Mouse (Mus musculus): ENCODE measurements around the gene Nr1h3. TPM values are rescaled to one million over a fixed set of nuclear protein-coding genes. Genes with fewer than 3 reads are reported as not detected.

Gene Nr1h3
- total RNA-seq (2021), result 1 to 10 TPM; 1.9 to 2.3 TPM
- long read RNA-seq, experiment 1, partial matches to known transcripts, result 0 of 5 reads
- long read RNA-seq, experiment 1, other reads (novel, unspliced or antisense), result 1 of 5 reads
- long read RNA-seq, experiment 2, partial matches to known transcripts, result 0 of 7 reads
- long read RNA-seq, experiment 2, other reads (novel, unspliced or antisense), result 4 of 7 reads

DNA sequence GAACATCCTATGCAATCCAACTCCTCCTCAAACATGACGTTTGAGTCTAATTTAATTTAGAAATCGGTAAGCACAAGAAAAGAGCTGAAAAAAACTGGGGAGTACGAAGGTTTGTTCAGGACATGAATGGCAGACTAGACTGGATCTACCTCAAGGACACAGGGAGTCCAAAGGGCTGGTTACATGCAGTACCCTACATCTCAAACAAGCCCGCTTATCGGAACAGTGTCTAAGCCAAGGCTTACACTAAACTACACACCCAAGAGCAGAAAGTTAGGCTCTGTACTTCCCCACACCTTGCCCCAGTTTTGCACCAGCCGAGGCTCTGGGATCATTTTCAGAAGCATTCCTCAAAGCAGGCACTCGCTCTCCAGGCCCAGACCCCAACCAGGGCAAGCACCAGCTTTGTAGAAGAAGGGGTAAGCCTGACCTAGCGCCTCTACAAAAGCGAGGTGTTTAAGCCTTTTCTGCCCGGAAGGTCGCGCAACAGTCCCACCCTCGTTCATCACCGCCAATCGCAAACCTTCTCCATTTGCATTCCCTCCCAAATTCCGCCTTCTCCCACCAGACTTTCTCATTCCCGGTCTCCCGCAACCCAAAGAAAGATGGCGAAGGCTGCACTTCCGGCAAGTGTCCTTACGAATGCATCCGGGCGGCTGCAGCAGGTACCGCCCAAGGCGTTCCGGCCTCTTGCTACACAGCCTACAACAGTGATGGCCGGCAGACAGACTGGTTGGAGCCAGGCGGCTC is at the start of gene Nr1h3, which contains the start of gene Acp2:
Nr1h3 (minus strand) TSS at position 613 of the 750 bp plus-strand sequence.
Acp2 (plus strand) TSS at position 664 of the 750 bp plus-strand sequence.
- intact Hi-C loops (cut with DNase I), result loop anchor here (1.0 to 2.0 kb wide), 2 partner anchors 20 to 62 kb away; partner anchors contain the start of gene Arfgap2

DNA sequence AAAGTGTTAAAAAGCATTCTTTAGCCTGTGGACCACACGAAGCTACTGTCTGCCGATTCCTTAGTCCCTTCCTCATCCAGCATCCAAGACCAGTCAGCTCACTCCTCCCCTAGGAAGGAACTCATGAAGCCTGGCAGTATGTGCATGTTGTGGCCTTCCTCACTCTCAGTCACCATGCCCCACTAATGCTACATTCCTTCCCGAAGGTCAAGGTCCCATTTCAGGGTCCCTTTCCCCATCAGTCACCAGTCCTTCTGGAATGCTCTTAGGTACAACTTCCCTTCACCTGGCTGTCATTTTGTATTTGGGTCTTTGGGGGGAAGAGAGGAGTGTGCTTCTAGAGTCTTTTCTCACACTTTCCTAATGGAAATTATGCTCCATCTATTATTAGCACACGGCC is 49.4 kb upstream of the Nr1h3 start:
- intact Hi-C loops (cut with DNase I), result no loop called here

More for the DNA sequence above, at the start of gene Nr1h3, which contains the start of gene Acp2:
- peak; percentile 96 to 97 for DNase-seq (ENCODE audit: low spot score in 2 of 2)

DNA sequence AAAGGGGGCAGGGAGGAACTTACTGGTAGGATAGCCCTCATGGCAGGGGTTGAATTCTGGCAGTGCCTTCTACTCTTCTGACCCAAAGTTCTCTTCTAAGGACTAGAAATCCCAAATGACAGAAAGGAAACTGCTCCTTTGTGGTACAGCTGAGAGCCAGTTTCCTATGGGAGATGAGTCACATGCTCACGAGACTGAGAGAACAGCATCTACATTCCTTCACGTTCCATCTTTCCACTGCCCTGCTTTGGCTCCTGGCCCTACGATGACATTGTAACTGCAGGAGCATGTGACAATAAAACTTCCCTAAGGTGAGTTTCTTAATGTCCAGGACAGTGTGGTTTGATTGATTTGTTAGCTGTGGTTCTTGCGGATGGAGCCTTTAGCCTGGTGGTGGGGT is 45.7 kb upstream of the Nr1h3 start:
- DNase-seq (ENCODE audit: low spot score in 2 of 2), result no peak
- intact Hi-C loops (cut with DNase I), result no loop called here

More for the DNA sequence above, 49.4 kb upstream of the Nr1h3 start:
- DNase-seq (ENCODE audit: low spot score in 2 of 2), result no peak

DNA sequence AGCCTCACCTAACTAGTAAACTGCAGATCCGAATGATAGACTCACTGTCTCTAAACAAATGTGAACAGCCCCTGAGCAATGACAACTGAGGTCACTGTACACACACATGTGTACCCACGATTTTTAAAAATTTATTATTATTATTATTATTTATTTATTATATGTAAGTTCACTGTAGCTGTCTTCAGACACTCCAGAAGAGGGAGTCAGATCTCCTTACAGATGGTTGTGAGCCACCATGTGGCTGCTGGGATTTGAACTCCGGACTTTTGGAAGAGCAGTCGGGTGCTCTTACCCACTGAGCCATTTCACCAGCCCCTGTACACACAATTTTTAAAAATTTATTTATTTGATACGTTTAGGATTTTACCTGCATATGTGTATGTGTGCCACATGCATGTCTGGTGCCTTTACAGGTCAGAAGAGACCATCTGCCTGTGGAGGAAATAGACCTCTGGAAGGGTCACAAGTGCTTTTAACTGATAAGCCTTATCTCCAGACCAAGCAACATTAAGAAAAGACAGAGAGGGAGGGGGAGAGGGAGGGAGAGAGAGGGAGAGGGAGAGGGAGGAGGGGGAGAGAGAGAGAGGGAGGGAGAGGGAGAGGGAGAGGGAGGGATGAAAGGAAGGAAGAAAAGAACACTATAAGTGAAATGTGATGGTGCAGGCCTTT is 42.1 kb upstream of the Nr1h3 start:
- DNase-seq (ENCODE audit: low spot score in 2 of 2), result no peak
- intact Hi-C loops (cut with DNase I), result no loop called here

DNA sequence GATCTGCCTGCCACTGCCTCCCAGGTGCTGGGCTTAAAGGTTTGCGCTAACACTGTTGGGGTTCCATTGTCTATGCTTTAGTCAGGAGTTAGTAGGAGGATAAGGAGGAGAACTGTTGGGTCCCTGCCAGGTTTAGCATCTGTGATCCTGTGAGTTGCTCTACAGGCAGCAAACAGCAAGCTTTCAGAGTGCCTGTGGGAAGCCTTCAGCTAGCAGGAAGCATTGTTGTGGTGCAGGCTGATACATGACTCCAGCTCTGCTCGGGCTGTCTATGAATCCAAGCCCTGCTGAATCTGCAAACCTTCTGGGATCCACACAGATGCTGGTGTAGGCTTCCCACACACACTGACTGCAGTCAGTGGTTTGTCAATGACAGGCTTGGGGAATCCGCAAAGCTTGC is 40.8 kb upstream of the Nr1h3 start:
- intact Hi-C loops (cut with DNase I), result no loop called here
- peak; percentile 65 to 69 for DNase-seq (ENCODE audit: low spot score in 2 of 2)

DNA sequence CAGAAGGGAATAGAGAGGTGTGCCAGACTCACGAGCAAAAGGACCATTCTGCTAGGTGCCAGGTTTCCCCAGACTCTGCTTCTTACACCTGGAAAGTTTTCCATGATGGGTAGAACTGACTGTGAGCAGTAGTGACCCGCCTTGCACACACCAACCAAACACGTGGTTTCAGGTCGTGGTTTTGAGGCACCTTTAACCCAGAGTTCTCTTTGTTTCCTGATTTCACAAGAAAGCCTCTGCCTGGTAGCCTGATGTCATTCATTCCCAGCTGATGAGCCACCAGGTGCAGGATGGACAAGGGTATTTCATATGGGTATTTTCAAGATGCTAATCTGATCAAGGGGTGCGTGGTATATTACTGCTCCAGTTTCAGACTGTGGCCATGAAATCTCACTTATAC is 39.9 kb upstream of the Nr1h3 start:
- DNase-seq (ENCODE audit: low spot score in 2 of 2), result no peak
- intact Hi-C loops (cut with DNase I), result no loop called here

DNA sequence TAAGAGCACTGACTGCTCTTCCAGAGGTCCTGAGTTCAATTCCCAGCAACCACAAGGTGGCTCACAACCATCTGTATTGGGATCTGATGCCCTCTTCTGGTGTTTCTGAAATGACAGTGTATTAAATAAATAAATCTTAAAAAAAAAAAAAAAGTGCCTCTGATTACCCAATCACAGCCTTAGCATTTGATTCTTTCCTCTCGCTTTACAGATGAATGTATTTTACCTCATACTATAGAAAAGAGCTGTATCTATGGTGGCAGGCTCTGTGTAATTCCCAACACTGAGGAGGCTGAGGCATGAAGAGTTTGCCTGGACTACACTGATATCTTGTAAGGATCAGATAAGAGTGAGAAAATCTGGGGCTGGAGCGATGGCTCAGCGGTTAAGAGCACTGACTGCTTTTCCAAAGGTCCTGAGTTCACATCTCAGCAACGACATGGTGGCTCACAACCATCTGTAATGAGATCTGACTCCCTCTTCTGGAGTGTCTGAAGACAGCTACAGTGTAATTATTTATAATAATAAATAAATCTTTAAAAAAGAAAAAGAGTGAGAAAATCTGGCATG is 35.0 kb upstream of the Nr1h3 start:
- intact Hi-C loops (cut with DNase I), result loop anchor here (10.0 kb wide), 1 partner anchor 123 kb away; the partner anchor contains the start of gene Mybpc3

DNA sequence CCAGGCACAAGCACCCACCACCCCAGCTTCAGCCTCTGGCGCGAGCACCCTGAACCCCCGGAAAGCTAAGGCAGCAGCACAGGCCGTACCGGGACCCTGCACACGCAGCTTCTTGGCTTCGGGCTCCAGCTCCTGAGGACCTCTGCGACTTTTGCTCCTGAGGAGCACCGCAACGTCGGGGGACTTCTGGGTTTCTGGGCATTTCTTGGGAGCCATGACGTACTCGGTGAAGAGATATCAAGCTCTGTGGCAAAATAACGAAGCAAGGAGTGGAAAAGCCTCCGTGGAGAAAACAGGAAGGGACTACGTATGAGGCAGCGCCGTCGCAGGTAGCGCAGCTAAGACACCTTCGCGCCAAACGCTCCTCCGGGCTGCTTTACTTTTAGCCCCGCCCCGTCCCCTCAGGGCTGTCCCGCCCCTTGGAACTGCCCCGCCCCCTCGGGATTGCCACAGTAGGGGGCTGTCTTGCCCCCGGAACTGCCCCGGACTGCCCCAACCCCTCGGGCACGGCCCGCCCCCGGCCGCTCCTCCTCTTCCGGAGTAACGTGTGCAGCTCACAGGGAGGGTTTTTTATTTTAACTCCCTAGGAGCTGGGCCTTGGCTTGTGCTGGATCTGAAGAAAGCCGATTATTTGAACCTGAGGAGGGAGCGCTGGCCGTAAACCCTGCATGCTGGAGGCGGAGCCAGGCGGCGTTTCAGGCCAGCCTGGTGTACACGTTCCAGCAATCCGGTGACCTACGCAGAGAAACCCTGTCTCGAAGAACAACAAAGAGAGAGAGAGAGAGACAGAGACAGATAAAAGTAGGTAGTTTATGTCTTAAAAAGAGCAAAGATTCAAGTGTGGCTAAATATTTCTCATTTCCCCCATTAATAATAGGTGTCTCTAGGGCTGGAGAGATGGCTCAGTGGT is 34.2 kb upstream of the Nr1h3 start, which contains the start of gene Ddb2:
Ddb2 (minus strand) TSS at position 382 of the 910 bp plus-strand sequence.
- DNase-seq (ENCODE audit: low spot score in 2 of 2), result peak; percentile 90 to 91
- intact Hi-C loops (cut with DNase I), result loop anchor here (10.0 kb wide), 1 partner anchor 122 kb away; the partner anchor contains the start of gene Mybpc3

More for the DNA sequence above, 35.0 kb upstream of the Nr1h3 start:
- DNase-seq (ENCODE audit: low spot score in 2 of 2), result peak in 1 of 2 experiments; percentile 31

DNA sequence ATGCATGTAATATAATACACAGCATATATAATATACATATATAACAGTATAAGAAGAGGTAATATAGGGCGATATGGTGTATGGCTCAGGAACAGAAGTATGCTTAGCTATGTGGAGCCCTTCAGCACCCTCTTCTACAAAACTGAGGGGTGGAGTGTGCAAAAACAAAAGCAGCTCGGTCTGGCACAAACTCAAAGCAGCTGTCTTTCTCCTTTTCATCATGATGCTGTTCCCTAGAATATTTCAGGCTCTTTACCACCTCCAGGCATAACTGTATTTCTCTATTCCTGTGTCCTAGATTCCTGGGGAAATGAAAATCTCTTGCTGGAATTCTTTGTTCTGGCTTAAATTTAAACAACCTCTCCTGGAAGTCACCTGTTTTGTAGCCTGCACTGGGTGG is 27.1 kb upstream of the Nr1h3 start:
- DNase-seq (ENCODE audit: low spot score in 2 of 2), result peak; percentile 52 to 75
- intact Hi-C loops (cut with DNase I), result loop anchor here (10.0 kb wide), 1 partner anchor 115 kb away; the partner anchor contains the start of gene Mybpc3

DNA sequence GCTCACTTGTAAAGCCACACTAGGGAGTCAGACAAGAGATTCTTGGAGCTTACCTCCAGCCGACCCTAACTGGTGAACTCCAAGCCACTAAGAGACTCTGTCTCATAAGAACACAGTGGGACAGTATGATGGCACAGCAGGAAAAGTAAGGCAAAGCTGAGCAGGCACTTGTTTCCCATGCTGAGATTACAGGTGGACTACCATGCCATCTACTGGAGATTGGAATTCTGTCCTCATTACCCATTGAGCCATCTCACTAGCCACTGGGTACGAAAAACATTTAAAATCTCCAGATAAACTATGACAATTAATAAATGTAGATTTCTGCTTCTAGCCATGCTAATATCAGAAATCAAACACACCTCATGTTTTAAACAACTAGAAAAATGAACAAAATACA is 21.0 kb upstream of the Nr1h3 start:
- intact Hi-C loops (cut with DNase I), result no loop called here
- DNase-seq (ENCODE audit: low spot score in 2 of 2), result no peak

DNA sequence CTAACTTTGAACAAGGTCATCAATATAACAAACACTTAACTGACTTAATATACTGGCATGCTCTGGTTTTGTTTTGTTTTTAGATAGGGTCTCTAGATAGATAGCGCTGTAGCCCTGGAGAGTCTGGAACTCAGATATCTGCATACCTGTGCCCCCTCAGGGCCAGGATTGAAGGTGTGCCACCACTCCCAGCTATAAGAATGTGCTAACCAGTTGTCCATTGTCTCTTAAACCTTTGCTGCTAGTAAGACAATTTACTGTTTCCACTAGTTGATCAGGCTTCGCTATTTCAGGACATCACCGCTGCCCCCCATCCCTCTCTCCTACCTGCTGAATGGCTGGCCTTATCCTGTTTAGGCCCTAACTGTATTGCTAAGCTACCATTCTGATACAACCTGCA is 17.9 kb upstream of the Nr1h3 start:
- no peak for DNase-seq (ENCODE audit: low spot score in 2 of 2)
- intact Hi-C loops (cut with DNase I), result no loop called here

DNA sequence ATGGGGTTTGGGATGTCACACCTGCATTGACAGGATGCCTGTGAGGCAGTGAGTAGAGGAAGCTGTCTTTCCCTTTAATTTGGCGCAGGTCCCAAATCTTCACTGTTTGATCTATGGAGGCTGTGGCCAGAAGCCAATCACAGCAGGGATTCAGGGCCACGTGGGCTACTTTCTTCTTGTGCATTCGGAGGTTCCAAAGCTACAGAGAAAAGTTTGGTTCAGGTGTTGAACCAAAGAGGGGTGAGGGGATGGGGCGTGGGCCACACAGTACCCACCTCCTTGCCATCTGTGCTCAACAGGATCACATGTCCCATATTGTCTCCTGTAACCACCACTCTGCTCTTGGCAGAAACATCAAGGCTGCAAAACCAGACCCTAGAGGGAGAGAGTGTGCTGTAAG is 14.4 kb upstream of the Nr1h3 start:
- intact Hi-C loops (cut with DNase I), result no loop called here
- DNase-seq (ENCODE audit: low spot score in 2 of 2), result peak in 1 of 2 experiments; percentile 26

DNA sequence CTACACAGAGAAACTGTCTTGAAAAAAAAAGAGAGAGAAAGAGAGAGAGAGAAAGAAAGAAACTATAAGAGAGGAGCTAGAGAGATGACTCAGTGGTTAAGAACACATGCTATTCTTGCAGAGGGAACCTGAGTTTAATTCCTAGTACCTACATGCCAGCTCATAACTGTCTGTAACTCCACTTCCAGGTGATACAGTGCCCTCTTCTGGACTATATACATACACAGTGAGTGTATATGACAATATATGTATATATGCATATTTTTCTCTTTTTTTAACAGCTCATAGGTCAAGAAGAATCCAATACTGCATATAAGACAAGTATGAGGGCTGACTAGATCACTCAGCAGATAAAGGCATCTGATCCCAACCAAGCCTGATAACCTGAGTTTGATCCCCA is 10.7 kb upstream of the Nr1h3 start:
- DNase-seq (ENCODE audit: low spot score in 2 of 2), result no peak
- intact Hi-C loops (cut with DNase I), result loop anchor here (5.0 kb wide), 1 partner anchor 36 kb away; no protein-coding TSS in a partner anchor

DNA sequence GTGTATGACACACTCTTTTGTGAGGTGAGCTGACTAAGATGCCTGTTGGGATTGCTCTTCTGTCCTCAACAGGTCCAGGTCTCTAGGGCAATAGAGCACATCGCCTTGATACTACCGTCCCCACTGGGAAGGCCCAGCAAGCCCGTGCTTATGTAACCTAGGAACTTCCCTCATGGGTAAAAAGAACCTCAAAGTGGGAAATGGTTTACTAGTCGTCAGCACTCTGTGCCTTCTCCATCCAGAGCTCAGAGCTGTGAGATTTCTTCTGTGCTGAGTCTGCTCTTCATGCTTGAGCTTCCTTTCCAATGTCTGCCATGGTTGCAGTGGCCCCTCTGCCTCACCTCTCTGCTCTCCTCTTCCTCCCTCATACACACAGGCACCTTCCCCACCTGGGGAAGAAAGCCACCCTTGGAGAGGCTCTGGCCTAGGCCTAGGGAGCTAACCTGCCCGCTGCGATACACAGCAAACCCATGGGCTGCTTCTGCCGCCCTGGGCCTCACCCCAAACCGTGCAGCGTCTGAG is 3.7 kb upstream of the Nr1h3 start:
- DNase-seq (ENCODE audit: low spot score in 2 of 2), result no peak
- intact Hi-C loops (cut with DNase I), result no loop called here

DNA sequence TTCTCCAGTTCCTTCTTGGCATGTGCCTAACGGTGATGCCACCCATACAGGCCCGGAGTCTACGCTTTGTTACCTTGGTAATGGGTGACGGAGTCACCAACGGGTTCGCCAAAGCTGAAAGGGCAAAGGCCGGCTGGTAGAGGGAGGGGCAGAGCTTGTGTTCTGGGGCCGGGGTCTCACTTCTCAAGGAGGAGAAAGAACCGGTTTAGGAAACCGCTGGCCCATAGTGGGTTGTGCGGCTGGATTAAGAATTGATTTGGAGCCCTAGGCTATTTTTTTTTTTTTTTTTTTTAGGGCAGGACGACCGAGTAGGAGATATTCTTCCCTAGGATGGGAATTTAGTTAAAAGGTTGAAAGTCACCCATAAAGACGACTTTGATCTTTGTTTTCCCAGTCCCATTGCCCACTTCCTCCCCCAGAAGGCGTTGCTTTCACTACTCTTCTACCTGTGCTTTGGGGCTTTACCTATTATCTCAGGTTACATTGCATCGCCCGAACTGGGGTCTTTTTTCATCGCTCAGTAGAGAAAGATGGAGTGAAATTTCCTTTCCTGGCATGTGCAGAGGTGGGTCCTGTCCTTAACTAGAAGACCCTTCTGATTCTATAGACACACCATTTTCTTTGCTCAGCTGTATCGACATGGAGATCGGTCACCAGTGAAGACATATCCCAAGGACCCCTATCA is 480 bp upstream of the Nr1h3 start:
- intact Hi-C loops (cut with DNase I), result loop anchor here (1.0 to 2.0 kb wide), 2 partner anchors 21 to 62 kb away; partner anchors contain the start of gene Arfgap2

DNA sequence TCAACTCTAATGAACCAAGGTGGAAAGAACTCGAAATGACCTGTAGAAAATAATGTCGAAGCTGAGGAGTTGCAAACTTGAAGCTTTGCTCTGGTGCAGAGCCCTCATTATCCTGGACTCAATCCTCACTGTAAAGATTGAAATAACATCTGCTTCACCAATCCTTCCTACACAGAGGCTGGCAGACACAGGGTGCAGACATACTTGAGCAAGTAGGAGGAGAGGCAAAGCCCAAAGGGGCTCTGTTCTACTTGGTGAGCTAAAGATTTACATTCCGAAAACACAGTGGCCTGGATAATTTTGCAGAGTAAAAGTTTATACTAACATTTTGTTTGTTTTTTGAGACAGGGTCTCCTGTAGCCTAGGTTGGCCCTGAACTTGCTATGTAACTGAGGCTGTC is 3.7 kb downstream of the Nr1h3 start:
- DNase-seq (ENCODE audit: low spot score in 2 of 2), result peak in 1 of 2 experiments; percentile 22
- intact Hi-C loops (cut with DNase I), result no loop called here

More for the DNA sequence above, 480 bp upstream of the Nr1h3 start:
- no peak for DNase-seq (ENCODE audit: low spot score in 2 of 2)

DNA sequence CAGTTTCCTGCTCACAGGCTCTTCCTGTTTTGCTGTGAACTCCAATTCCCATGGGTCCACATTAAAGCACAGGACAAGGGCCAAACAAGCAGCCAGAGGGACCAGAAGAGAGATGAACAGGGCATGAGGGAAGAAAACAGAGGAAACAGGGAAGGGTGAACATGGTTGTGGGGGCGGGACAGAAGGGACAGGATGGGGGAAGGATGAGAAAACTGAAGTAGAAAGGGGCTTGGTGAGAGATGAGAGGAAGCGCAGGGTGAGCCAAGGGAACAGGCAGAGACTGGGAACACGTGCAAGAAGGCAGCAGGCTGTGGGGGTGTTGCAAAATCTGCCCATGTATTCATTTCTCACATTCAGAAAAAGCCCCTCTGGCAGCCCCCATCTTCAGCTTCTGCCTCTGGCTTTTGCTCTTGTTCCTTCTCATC is 6.0 kb downstream of the Nr1h3 start:
- intact Hi-C loops (cut with DNase I), result no loop called here
- DNase-seq (ENCODE audit: low spot score in 2 of 2), result peak; percentile 54 to 77
